Mouse (Mus musculus) left cerebral cortex, postnatal 25 days (tissue): ENCODE measurements around the gene Gm3285. TPM values are rescaled to one million over a fixed set of nuclear protein-coding genes. Genes with fewer than 3 reads are reported as not detected.

Experiments used
- DNase-seq, 2 experiments: peaks; one replicate each; pipeline ENCODE4 v3.0.0; 2022; ENCODE audit warnings: low spot score in 2 of 2, mixed read lengths in 1 of 2
- intact Hi-C: fragments of 180-260 bp; cut with DNase I; formaldehyde crosslinking; loops from one replicate; pipeline ENCODE4 v1.15.1; 2025
- total RNA-seq, 2 experiments: library from RNA; stranded (reverse); gene quantifications; 2 replicates each; pipeline ENCODE4 v1.2.3; 2021

The Gm3285 gene
- total RNA-seq, 2 experiments from 2014 or later: not detected

GRCm38 (mm10) chr10:77890987-77891565 is 29.3 kb downstream of the Gm3285 start:
- DNase-seq: no peak
- intact Hi-C loops: loop anchor here (5.0 kb wide), 1 partner anchor 324 kb away; no protein-coding TSS in a partner anchor

- DNase-seq: no peak
- intact Hi-C loops: no loop called here
Observed at GRCm38 (mm10) chr10:77895562-77895961, 33.8 kb downstream of the Gm3285 start.

GRCm38 (mm10) chr10:77900126-77900525 is 38.4 kb downstream of the Gm3285 start:
- DNase-seq: no peak
- intact Hi-C loops: no loop called here

- intact Hi-C loops: no loop called here
Observed at GRCm38 (mm10) chr10:77900903-77901818, 39.4 kb downstream of the Gm3285 start.

GRCm38 (mm10) chr10:77901871-77902210 is 40.1 kb downstream of the Gm3285 start:
- intact Hi-C loops: no loop called here
- DNase-seq: no peak

More at GRCm38 (mm10) chr10:77900903-77901818, 39.4 kb downstream of the Gm3285 start:
- DNase-seq: no peak

- peak; percentile 56 to 62 for DNase-seq
- intact Hi-C loops: no loop called here
Observed at GRCm38 (mm10) chr10:77902211-77902893, 40.6 kb downstream of the Gm3285 start, which contains the start of gene Lrrc3. Gene Lrrc3, minus strand, starts transcription at chr10:77902536.

GRCm38 (mm10) chr10:77902894-77903715 is 41.3 kb downstream of the Gm3285 start:
- peak; percentile 76 to 84 for DNase-seq
- intact Hi-C loops: no loop called here

Other genes with a start within 250 kb of the Gm3285 start
- 10 to 100 TPM; 43.7 to 51.3 TPM for gene Ube2g2, start 239.7 kb upstream of the Gm3285 start, total RNA-seq
- under 1 TPM in 1 of 2 experiments, not detected in 1; 0.14 TPM for gene Tspear, start 175.4 kb upstream of the Gm3285 start, total RNA-seq
- gene Gm19402, start 171.2 kb upstream of the Gm3285 start, total RNA-seq: not detected
- not detected for gene Gm9508, start 164.7 kb upstream of the Gm3285 start, total RNA-seq
- not detected for gene Gm10272, start 155.3 kb upstream of the Gm3285 start, total RNA-seq
- not detected for gene Gm10024, start 150.5 kb upstream of the Gm3285 start, total RNA-seq
- not detected for gene Gm10142, start 146.2 kb upstream of the Gm3285 start, total RNA-seq
- not detected for gene Krtap12-1, start 141.4 kb upstream of the Gm3285 start, total RNA-seq
- not detected for gene Gm10100, start 135.5 kb upstream of the Gm3285 start, total RNA-seq
- not detected for gene Gm18596, start 119.3 kb upstream of the Gm3285 start, total RNA-seq
- gene Gm9736, start 110.6 kb upstream of the Gm3285 start, total RNA-seq: not detected
- gene Gm3233, start 102.3 kb upstream of the Gm3285 start, total RNA-seq: not detected
- gene Gm3238, start 90.7 kb upstream of the Gm3285 start, total RNA-seq: not detected
- gene Gm7138, start 85.0 kb upstream of the Gm3285 start, total RNA-seq: not detected
- gene Gm3250, start 79.4 kb upstream of the Gm3285 start, total RNA-seq: not detected
- gene Gm7137, start 73.8 kb upstream of the Gm3285 start, total RNA-seq: not detected
- gene Gm9639, start 66.9 kb upstream of the Gm3285 start, total RNA-seq: not detected
- gene Gm19668, start 62.8 kb upstream of the Gm3285 start, total RNA-seq: not detected
- not detected for gene Gm9507, start 50.1 kb upstream of the Gm3285 start, total RNA-seq
- gene Gm2696, start 47.3 kb upstream of the Gm3285 start, total RNA-seq: not detected
- gene Krtap10-4, start 34.9 kb upstream of the Gm3285 start, total RNA-seq: not detected
- not detected for gene Krtap10-10, start 26.0 kb upstream of the Gm3285 start, total RNA-seq
- gene Gm36176, start 15.2 kb upstream of the Gm3285 start, total RNA-seq: not detected
- gene Gm10318, start 9.1 kb upstream of the Gm3285 start, total RNA-seq: not detected
- gene Lrrc3, start 40.6 kb downstream of the Gm3285 start, total RNA-seq: 10 to 100 TPM; 13.2 to 13.6 TPM
- gene Trpm2, start 108.6 kb downstream of the Gm3285 start, total RNA-seq: 10 to 100 TPM; 32.3 to 44.9 TPM
- 10 to 100 TPM; 30.3 to 34.7 TPM for gene 1810043G02Rik, start 116.5 kb downstream of the Gm3285 start, total RNA-seq
- gene Pfkl, start 148.1 kb downstream of the Gm3285 start, total RNA-seq: 100 to 1,000 TPM; 145 to 149 TPM
- gene Dnmt3l, start 180.0 kb downstream of the Gm3285 start, total RNA-seq: not detected
- gene Aire, start 181.6 kb downstream of the Gm3285 start, total RNA-seq: not detected
- 1 to 10 TPM; 1.6 to 1.9 TPM for gene Icosl, start 207.3 kb downstream of the Gm3285 start, total RNA-seq